Mouse (Mus musculus): ENCODE results near the gene Tst. TPM values are rescaled to one million over a fixed set of nuclear protein-coding genes. Genes with fewer than 3 reads are reported as not detected.

The Tst gene
- polyA plus RNA-seq, 1 experiment from 2014 or later: 11.5 TPM

- Histone ChIP-seq H3K4me2 (no peak overlapping the region), H3K4me3 (no peak overlapping the region), H3K36me3 (replicated peaks) (no peaks in the 10 kb centered on the region), H3K27me3 (replicated peaks) (no peaks in the 10 kb centered on the region), H3K27ac (no peak overlapping the region), H3K4me1 (peaks cover 3% of the 10 kb centered on the region; the same call in 1 of the 2 replicates), H3K9ac (no peak overlapping the region), H3K9me3 (no peaks in the 10 kb centered on the region)
- no peak for ATAC-seq (replicated peaks)
- 39% methylated on average over 4 of the region's 4 CpGs for WGBS
These were observed 25.0 kb downstream of the Tst start for GRCm38 (mm10) chr15:78380741-78381140.

GRCm38 (mm10) chr15:78380208-78380607 is 25.5 kb downstream of the Tst start:
- no peak overlapping the region for H3K9ac ChIP-seq
- no peak overlapping the region for H3K27ac ChIP-seq
- H3K9me3 ChIP-seq: no peaks in the 10 kb centered on the region
- no peak overlapping the region for H3K4me2 ChIP-seq
- H3K4me1 ChIP-seq: peaks cover 3% of the 10 kb centered on the region; the same call in 1 of the 2 replicates
- 81% methylated on average over 2 of the region's 2 CpGs for WGBS
- no peaks in the 10 kb centered on the region for H3K27me3 ChIP-seq (replicated peaks)
- no peaks in the 10 kb centered on the region for H3K36me3 ChIP-seq (replicated peaks)
- no peak overlapping the region for H3K4me3 ChIP-seq
- no peak for ATAC-seq (replicated peaks)

GRCm38 (mm10) chr15:78378556-78378955 is 27.2 kb downstream of the Tst start:
- ATAC-seq (replicated peaks): no peak
- no peak overlapping the region for H3K9ac ChIP-seq
- no peak overlapping the region for H3K4me2 ChIP-seq
- peaks cover 7% of the 10 kb centered on the region; the same call in 1 of the 2 replicates for H3K4me1 ChIP-seq
- H3K27ac ChIP-seq: no peak overlapping the region
- H3K9me3 ChIP-seq: no peaks in the 10 kb centered on the region
- WGBS: 88% methylated on average over 10 of the region's 10 CpGs
- no peak overlapping the region for H3K4me3 ChIP-seq
- H3K36me3 ChIP-seq (replicated peaks): no peaks in the 10 kb centered on the region
- H3K27me3 ChIP-seq (replicated peaks): no peaks in the 10 kb centered on the region

GRCm38 (mm10) chr15:78377859-78378258 is 27.8 kb downstream of the Tst start:
- ATAC-seq (replicated peaks): no peak
- WGBS: 89% methylated on average over 10 of the region's 10 CpGs
- no peaks in the 10 kb centered on the region for H3K27me3 ChIP-seq (replicated peaks)

GRCm38 (mm10) chr15:78374204-78374603 is 31.5 kb downstream of the Tst start:
- no peak overlapping the region for H3K27ac ChIP-seq
- H3K4me2 ChIP-seq: no peak overlapping the region
- no peaks in the 10 kb centered on the region for H3K36me3 ChIP-seq (replicated peaks)
- H3K4me1 ChIP-seq: 0 out of 2 replicates have a peak, but pooled peaks cover 4% of the 10 kb centered on the region
- H3K9me3 ChIP-seq: no peaks in the 10 kb centered on the region
- WGBS: 69% methylated on average over 3 of the region's 3 CpGs
- no peak for ATAC-seq (replicated peaks)
- H3K27me3 ChIP-seq (replicated peaks): 0 out of 2 replicates have a peak, but pooled peaks cover 5% of the 10 kb centered on the region
- H3K4me3 ChIP-seq: no peak overlapping the region
- H3K9ac ChIP-seq: no peak overlapping the region

More at GRCm38 (mm10) chr15:78377859-78378258, 27.8 kb downstream of the Tst start:
- H3K4me2 ChIP-seq: no peak overlapping the region
- H3K27ac ChIP-seq: no peak overlapping the region
- H3K36me3 ChIP-seq (replicated peaks): no peaks in the 10 kb centered on the region
- H3K9me3 ChIP-seq: no peaks in the 10 kb centered on the region
- peaks cover 7% of the 10 kb centered on the region; the same call in 1 of the 2 replicates for H3K4me1 ChIP-seq
- H3K4me3 ChIP-seq: no peak overlapping the region
- H3K9ac ChIP-seq: no peak overlapping the region

- no peaks in the 10 kb centered on the region for H3K36me3 ChIP-seq (replicated peaks)
- no peak overlapping the region for H3K9ac ChIP-seq
- 0 out of 2 replicates have a peak, but pooled peaks cover 5% of the 10 kb centered on the region for H3K27me3 ChIP-seq (replicated peaks)
- no peak overlapping the region for H3K4me3 ChIP-seq
- no peak overlapping the region for H3K27ac ChIP-seq
- 0 out of 2 replicates have a peak, but pooled peaks cover 4% of the 10 kb centered on the region for H3K4me1 ChIP-seq
- WGBS: 89% methylated on average over 3 of the region's 3 CpGs
- no peaks in the 10 kb centered on the region for H3K9me3 ChIP-seq
- no peak overlapping the region for H3K4me2 ChIP-seq
- no peak for ATAC-seq (replicated peaks)
These were observed 32.9 kb downstream of the Tst start for GRCm38 (mm10) chr15:78372796-78373195.

GRCm38 (mm10) chr15:78369641-78370040 is 36.1 kb downstream of the Tst start:
- 38% methylated on average over 1 of the region's 1 CpGs for WGBS
- no peaks in the 10 kb centered on the region for H3K9me3 ChIP-seq
- H3K4me2 ChIP-seq: no peak overlapping the region
- 0 out of 2 replicates have a peak, but pooled peaks cover 4% of the 10 kb centered on the region for H3K4me1 ChIP-seq
- no peak for ATAC-seq (replicated peaks)
- H3K9ac ChIP-seq: no peak overlapping the region
- no peak overlapping the region for H3K4me3 ChIP-seq
- 0 out of 2 replicates have a peak, but pooled peaks cover 5% of the 10 kb centered on the region for H3K27me3 ChIP-seq (replicated peaks)
- H3K36me3 ChIP-seq (replicated peaks): no peaks in the 10 kb centered on the region
- no peak overlapping the region for H3K27ac ChIP-seq

GRCm38 (mm10) chr15:78368926-78369346 is 36.8 kb downstream of the Tst start:
- no peak for ATAC-seq (replicated peaks)
- 11% methylated on average over 8 of the region's 8 CpGs for whole genome bisulfite sequencing

GRCm38 (mm10) chr15:78367811-78368210 is 37.9 kb downstream of the Tst start:
- Histone ChIP-seq H3K4me3 (no peak overlapping the region), H3K9me3 (no peaks in the 10 kb centered on the region), H3K9ac (no peak overlapping the region), H3K4me2 (no peak overlapping the region), H3K27me3 (replicated peaks) (0 out of 2 replicates have a peak, but pooled peaks cover 5% of the 10 kb centered on the region), H3K27ac (no peak overlapping the region), H3K36me3 (replicated peaks) (no peaks in the 10 kb centered on the region), H3K4me1 (no peaks in the 10 kb centered on the region)
- no peak for ATAC-seq (replicated peaks)
- 73% methylated on average over 3 of the region's 3 CpGs for WGBS

More at GRCm38 (mm10) chr15:78368926-78369346, 36.8 kb downstream of the Tst start:
- Histone ChIP-seq H3K4me2 (no peak overlapping the region), H3K9ac (no peak overlapping the region), H3K4me3 (no peak overlapping the region), H3K4me1 (no peaks in the 10 kb centered on the region), H3K9me3 (no peaks in the 10 kb centered on the region), H3K36me3 (replicated peaks) (no peaks in the 10 kb centered on the region), H3K27me3 (replicated peaks) (0 out of 2 replicates have a peak, but pooled peaks cover 5% of the 10 kb centered on the region), H3K27ac (no peak overlapping the region)

GRCm38 (mm10) chr15:78366875-78367274 is 38.8 kb downstream of the Tst start:
- H3K9ac ChIP-seq: no peak overlapping the region
- H3K27me3 ChIP-seq (replicated peaks): 0 out of 2 replicates have a peak, but pooled peaks cover 5% of the 10 kb centered on the region
- no peaks in the 10 kb centered on the region for H3K4me1 ChIP-seq
- ATAC-seq (replicated peaks): no peak
- no peak overlapping the region for H3K4me2 ChIP-seq
- no peak overlapping the region for H3K4me3 ChIP-seq
- no peaks in the 10 kb centered on the region for H3K9me3 ChIP-seq
- H3K27ac ChIP-seq: no peak overlapping the region
- no peaks in the 10 kb centered on the region for H3K36me3 ChIP-seq (replicated peaks)
- 84% methylated on average over 8 of the region's 8 CpGs for WGBS

- Histone ChIP-seq H3K4me2 (no peak overlapping the region), H3K4me1 (no peaks in the 10 kb centered on the region), H3K9me3 (no peaks in the 10 kb centered on the region), H3K4me3 (no peak overlapping the region), H3K36me3 (replicated peaks) (no peaks in the 10 kb centered on the region), H3K27ac (no peak overlapping the region), H3K27me3 (replicated peaks) (0 out of 2 replicates have a peak, but pooled peaks cover 5% of the 10 kb centered on the region), H3K9ac (no peak overlapping the region)
- ATAC-seq (replicated peaks): no peak
- WGBS: 89% methylated on average over 2 of the region's 2 CpGs
These were observed 39.8 kb downstream of the Tst start for GRCm38 (mm10) chr15:78365916-78366315.

GRCm38 (mm10) chr15:78355548-78355947 is 50.2 kb downstream of the Tst start:
- ATAC-seq (replicated peaks): no peak
- WGBS: 81% methylated on average over 5 of the region's 5 CpGs

GRCm38 (mm10) chr15:78354958-78355357 is 50.7 kb downstream of the Tst start:
- Histone ChIP-seq H3K9me3 (no peaks in the 10 kb centered on the region), H3K9ac (no peak overlapping the region), H3K27me3 (replicated peaks) (no peaks in the 10 kb centered on the region), H3K4me1 (no peaks in the 10 kb centered on the region), H3K4me3 (no peak overlapping the region), H3K4me2 (no peak overlapping the region), H3K27ac (no peak overlapping the region), H3K36me3 (replicated peaks) (no peaks in the 10 kb centered on the region)
- no peak for ATAC-seq (replicated peaks)
- WGBS: 3% methylated on average over 1 of the region's 1 CpGs

More at GRCm38 (mm10) chr15:78355548-78355947, 50.2 kb downstream of the Tst start:
- Histone ChIP-seq H3K4me3 (no peak overlapping the region), H3K9ac (no peak overlapping the region), H3K27ac (no peak overlapping the region), H3K9me3 (no peaks in the 10 kb centered on the region), H3K27me3 (replicated peaks) (no peaks in the 10 kb centered on the region), H3K4me1 (no peaks in the 10 kb centered on the region), H3K4me2 (no peak overlapping the region), H3K36me3 (replicated peaks) (no peaks in the 10 kb centered on the region)

Data from midbrain, embryonic 15.5 days (tissue).